Mouse (Mus musculus) heart, postnatal 0 days (tissue): Measurements from ENCODE around the gene Pbxip1.
"Not testable (repeated sequence)": the region's sequence is repeated elsewhere in the genome, so short reads cannot be mapped to it uniquely, and the experiment has no call there.

Experiments used
- CTCF ChIP-seq: IDR thresholded peaks from 2 replicates; pipeline ENCODE4 v1.5.1; 2016; ENCODE audit warnings: antibody characterized with exemption, control low read depth, low read depth
- EP300 ChIP-seq: IDR thresholded peaks from 2 replicates; pipeline ENCODE4 v1.6.1; 2016; ENCODE audit warnings: antibody characterized with exemption, low read depth

DNA sequence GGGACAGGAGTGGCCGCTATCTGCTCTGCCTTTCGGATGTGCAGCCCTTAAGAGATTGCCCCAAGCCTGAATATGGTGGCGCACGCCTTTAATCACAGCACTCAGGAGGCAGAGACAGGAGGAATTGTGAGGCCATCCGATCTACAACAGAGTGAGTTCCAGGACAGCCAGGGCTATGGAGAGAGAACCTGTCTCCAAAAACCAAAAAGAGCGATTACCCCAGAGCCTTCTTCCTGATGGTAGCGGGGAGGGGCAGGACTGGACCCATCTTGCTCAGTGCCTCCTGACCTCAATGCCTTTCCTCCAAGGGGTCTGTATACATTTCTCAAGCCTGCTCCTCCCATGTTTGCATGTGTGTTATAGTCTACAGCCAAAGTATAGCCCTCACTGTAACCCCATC lies 7.5 kb upstream of the Pbxip1 start:
- TF ChIP-seq CTCF, EP300: not testable (repeated sequence)
